Mouse (Mus musculus): ENCODE measurements around the gene Olfr374. TPM values are rescaled to one million over a fixed set of nuclear protein-coding genes. Genes with fewer than 3 reads are reported as not detected.

Olfr374 gene
- polyA plus RNA-seq, 1 experiment from 2014 or later: not detected

DNA sequence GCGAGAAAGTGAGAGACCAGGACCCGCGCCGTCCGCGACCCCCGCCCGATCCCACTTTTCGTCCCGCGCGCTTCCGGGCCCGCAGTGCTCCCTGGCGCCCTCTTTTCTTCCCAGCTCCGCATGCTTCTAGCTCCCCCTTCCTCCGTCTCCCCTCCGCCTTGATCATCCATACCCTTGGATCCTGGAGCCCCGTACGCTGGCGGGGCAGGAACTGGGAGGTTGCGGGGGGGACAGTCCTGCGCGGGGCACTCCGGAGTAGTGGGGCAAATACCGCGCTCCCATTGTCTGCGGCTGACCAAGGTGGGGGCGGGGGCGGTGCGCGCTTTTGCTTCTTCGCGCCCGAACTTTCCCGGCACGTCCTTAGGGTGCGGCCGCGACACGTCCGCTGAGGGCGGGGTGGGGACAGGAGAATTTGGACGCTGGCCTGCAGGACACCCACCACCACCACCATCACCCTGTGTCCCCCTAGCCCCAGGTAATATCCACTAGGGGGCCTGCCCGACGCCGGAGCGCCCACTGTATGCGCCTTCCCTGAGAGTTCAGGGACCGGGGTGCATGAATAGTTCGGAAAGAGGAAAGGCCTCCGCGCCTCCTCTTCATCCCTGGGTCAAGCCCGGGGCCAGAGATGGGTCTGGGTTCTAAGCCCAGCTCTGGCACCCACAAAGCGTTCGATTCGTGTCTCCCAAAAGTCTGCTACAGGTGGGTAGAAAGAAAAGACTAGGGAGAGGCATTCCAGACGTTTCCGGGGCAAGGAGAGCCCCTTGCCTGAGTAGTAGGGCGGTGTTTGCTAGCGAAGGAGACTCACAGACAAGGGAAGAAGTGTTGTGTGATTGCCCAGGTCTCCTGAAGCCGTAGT, 28.8 kb downstream of the Olfr374 start:
- under 1% methylated on average over 61 of the region's 62 CpGs for WGBS
- Histone ChIP-seq H3K27ac (peak overlapping the region; percentile 100), H3K4me3 (replicated peaks) (peak overlapping the region; percentile 82), H3K4me2 (peak overlapping the region; percentile 79), H3K9ac (replicated peaks) (peak overlapping the region; percentile 97), H3K4me1 (replicated peaks) (peaks cover 17% of the 10 kb centered on the region), H3K9me3 (no peaks in the 10 kb centered on the region), H3K27me3 (no peaks in the 10 kb centered on the region), H3K36me3 (peaks cover 28% of the 10 kb centered on the region)
- peak; percentile 64 for ATAC-seq (ENCODE audit: insufficient number of reproducible peaks, insufficient read depth, low FRiP score, low TSS enrichment, low read depth)

DNA sequence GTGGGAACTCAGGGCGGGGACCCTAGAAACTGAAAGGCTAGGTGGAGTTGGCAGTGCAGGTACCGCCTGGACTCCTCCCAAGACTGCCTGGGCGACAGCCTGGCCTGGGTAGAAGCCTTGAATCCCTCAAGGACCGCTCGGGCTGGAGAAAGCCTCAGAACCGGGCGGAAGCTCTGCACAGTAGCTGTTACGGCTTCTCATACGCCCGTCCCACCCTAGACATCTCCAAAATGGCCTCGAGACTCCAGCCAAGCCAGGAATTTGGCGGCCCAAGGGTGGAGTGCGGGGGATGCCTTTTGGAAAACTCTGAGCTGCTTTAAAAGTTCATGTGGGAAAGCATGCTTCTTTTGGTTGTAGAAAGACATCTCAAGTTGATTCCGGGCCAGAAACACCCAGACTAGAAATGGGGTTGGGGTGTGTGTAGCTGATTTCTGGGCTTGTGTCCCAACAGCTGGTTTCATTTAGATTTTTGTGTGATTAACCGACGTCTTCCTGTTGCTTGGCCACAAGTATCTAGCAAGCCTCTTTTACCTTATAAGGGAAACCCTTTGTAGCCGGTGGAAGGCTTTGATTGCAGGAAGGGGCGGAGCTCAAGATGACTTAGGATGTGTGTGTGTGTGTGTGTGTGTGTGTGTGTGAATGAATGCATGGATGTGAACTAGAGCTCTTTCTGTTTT, 29.6 kb downstream of the Olfr374 start:
- H3K4me2 ChIP-seq: peak overlapping the region; percentile 79
- H3K36me3 ChIP-seq: peaks cover 36% of the 10 kb centered on the region
- H3K27ac ChIP-seq: peak overlapping the region; percentile 100
- H3K9ac ChIP-seq (replicated peaks): peak overlapping the region; percentile 97
- WGBS: under 1% methylated on average over 18 of the region's 18 CpGs
- no peaks in the 10 kb centered on the region for H3K9me3 ChIP-seq
- ATAC-seq (ENCODE audit: insufficient number of reproducible peaks, insufficient read depth, low FRiP score, low TSS enrichment, low read depth): peak; percentile 30; the same call in 1 of the 2 replicates
- H3K27me3 ChIP-seq: no peaks in the 10 kb centered on the region
- peak overlapping the region; percentile 82 for H3K4me3 ChIP-seq (replicated peaks)
- H3K4me1 ChIP-seq (replicated peaks): peaks cover 17% of the 10 kb centered on the region

DNA sequence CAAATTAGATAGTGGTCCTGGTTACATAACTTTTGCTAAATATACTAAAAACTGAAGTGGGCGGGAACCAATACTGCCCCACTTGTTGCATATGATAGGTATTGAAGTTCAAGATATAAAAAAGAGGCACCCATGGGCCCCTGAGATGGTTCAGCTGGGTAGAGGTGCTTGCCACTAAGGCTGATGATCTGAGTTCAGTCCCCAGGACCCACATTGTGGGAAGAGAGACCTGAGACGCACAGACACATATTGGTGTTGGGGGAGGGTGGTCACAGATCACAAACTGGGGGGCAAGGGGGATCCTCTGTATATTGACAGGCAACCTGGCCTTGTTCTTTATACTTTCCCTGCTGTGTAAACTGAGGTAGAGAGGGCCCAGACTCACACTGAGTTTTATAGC, 30.6 kb downstream of the Olfr374 start:
- no peaks in the 10 kb centered on the region for H3K27me3 ChIP-seq
- H3K9me3 ChIP-seq: no peaks in the 10 kb centered on the region
- no peak for ATAC-seq (ENCODE audit: insufficient number of reproducible peaks, insufficient read depth, low FRiP score, low TSS enrichment, low read depth)
- WGBS: 88% methylated on average over 2 of the region's 2 CpGs
- peaks cover 17% of the 10 kb centered on the region for H3K4me1 ChIP-seq (replicated peaks)
- H3K36me3 ChIP-seq: peaks cover 46% of the 10 kb centered on the region
- H3K4me2 ChIP-seq: peak overlapping the region; percentile 79
- H3K27ac ChIP-seq: no peak overlapping the region
- H3K4me3 ChIP-seq (replicated peaks): peak overlapping the region; percentile 82; the same call in 1 of the 2 replicates
- H3K9ac ChIP-seq (replicated peaks): 0 out of 2 replicates have a peak overlapping the region, but pooled peaks have one; percentile 6

DNA sequence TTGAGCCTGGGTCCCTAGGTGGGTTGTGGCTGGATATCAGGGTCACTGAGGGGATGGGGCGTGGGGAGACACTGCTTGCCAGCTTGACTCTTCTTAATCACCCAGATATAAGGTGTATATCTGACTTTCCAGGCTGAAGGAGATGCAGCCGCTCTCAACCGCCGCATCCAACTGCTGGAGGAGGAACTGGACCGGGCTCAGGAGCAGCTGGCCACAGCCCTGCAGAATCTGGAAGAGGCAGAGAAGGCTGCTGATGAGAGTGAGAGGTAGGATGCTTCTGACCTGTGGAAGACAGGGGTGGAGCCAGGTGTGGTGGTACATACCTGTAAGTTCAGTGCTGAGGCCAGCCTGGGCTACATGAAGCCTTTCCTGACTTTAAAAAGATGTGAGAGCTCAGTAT, 31.6 kb downstream of the Olfr374 start:
- WGBS: 93% methylated on average over 5 of the region's 5 CpGs
- Histone ChIP-seq H3K4me3 (replicated peaks) (no peak overlapping the region), H3K9me3 (no peaks in the 10 kb centered on the region), H3K4me1 (replicated peaks) (peaks cover 17% of the 10 kb centered on the region), H3K27me3 (no peaks in the 10 kb centered on the region), H3K9ac (replicated peaks) (no peak overlapping the region), H3K4me2 (no peak overlapping the region), H3K27ac (no peak overlapping the region), H3K36me3 (peaks cover 56% of the 10 kb centered on the region)
- no peak for ATAC-seq (ENCODE audit: insufficient number of reproducible peaks, insufficient read depth, low FRiP score, low TSS enrichment, low read depth)

DNA sequence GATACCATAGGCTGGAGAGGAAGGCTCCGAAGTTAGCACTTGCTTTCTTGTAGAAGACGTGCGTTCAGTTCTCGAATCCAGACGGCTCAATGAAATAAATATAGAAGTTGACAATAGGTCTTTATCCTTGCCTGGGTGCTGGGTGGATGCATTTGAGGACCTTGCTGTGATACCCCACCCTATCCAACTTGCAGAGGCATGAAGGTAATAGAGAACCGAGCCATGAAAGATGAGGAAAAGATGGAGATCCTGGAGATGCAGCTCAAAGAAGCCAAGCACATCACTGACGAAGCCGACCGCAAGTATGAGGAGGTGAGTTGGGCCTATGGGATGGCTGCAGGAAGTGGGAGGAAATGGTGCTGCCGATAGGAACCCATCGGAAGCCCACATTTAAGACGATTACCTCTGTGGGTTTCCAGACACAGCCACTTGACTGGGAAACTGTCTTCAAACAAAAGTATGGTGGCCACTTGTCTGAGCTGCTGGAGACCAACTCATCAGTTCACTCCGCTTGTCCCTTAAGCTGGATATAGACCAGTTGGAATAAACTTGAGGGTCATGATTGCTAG, 36.5 kb downstream of the Olfr374 start:
- 96% methylated on average over 13 of the region's 13 CpGs for WGBS
- Histone ChIP-seq H3K4me3 (replicated peaks) (no peak overlapping the region), H3K9ac (replicated peaks) (no peak overlapping the region), H3K27ac (no peak overlapping the region), H3K4me2 (no peak overlapping the region), H3K27me3 (no peaks in the 10 kb centered on the region), H3K36me3 (peaks cover 98% of the 10 kb centered on the region), H3K4me1 (replicated peaks) (no peaks in the 10 kb centered on the region), H3K9me3 (no peaks in the 10 kb centered on the region)
- no peak for ATAC-seq (ENCODE audit: insufficient number of reproducible peaks, insufficient read depth, low FRiP score, low TSS enrichment, low read depth)

- 85% methylated on average over 5 of the region's 5 CpGs for WGBS
- Histone ChIP-seq H3K9me3 (no peaks in the 10 kb centered on the region), H3K4me3 (replicated peaks) (no peak overlapping the region), H3K27me3 (no peaks in the 10 kb centered on the region), H3K4me2 (no peak overlapping the region), H3K9ac (replicated peaks) (no peak overlapping the region), H3K27ac (no peak overlapping the region), H3K4me1 (replicated peaks) (no peaks in the 10 kb centered on the region), H3K36me3 (peaks cover 96% of the 10 kb centered on the region)
- ATAC-seq (ENCODE audit: insufficient number of reproducible peaks, insufficient read depth, low FRiP score, low TSS enrichment, low read depth): no peak
Observed at GRCm38 (mm10) chr8:72144345-72144975, 37.6 kb downstream of the Olfr374 start.

- Histone ChIP-seq H3K4me1 (replicated peaks) (no peaks in the 10 kb centered on the region), H3K27me3 (no peaks in the 10 kb centered on the region), H3K4me3 (replicated peaks) (no peak overlapping the region), H3K9ac (replicated peaks) (no peak overlapping the region), H3K4me2 (no peak overlapping the region), H3K27ac (no peak overlapping the region), H3K36me3 (peaks cover 96% of the 10 kb centered on the region), H3K9me3 (no peaks in the 10 kb centered on the region)
- ATAC-seq (ENCODE audit: insufficient number of reproducible peaks, insufficient read depth, low FRiP score, low TSS enrichment, low read depth): no peak
- 89% methylated on average over 3 of the region's 3 CpGs for WGBS
Observed at GRCm38 (mm10) chr8:72145511-72145910, 38.7 kb downstream of the Olfr374 start.

DNA sequence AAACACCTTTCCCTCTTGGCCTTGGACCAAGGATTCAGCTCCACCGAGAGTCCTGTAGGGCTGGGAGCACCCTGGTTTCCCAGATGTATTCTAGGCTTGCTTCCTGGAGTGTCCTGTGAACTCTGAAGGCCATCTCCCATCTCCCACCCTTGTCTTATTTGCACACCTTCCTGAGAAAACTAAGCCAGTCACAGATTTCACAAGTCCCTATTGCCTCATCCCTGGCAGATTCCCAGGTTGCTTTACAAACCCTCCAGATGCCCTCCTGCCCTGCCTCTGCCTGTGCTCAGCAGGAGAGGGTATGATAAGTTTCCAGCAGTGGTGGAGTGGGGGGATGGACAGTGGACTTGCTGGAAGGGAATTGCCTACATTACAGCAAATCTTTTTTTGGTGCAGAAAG, 39.2 kb downstream of the Olfr374 start:
- Histone ChIP-seq H3K4me3 (replicated peaks) (no peak overlapping the region), H3K27ac (0 out of 2 replicates have a peak overlapping the region, but pooled peaks have one; percentile 2), H3K9me3 (no peaks in the 10 kb centered on the region), H3K4me2 (no peak overlapping the region), H3K27me3 (no peaks in the 10 kb centered on the region), H3K4me1 (replicated peaks) (no peaks in the 10 kb centered on the region), H3K9ac (replicated peaks) (no peak overlapping the region), H3K36me3 (peaks cover 96% of the 10 kb centered on the region)
- ATAC-seq (ENCODE audit: insufficient number of reproducible peaks, insufficient read depth, low FRiP score, low TSS enrichment, low read depth): no peak
- WGBS: 81% methylated on average over 1 of the region's 1 CpGs

GRCm38 (mm10) chr8:72146556-72146955, 39.7 kb downstream of the Olfr374 start:
- Histone ChIP-seq H3K4me3 (replicated peaks) (no peak overlapping the region), H3K4me2 (no peak overlapping the region), H3K27ac (0 out of 2 replicates have a peak overlapping the region, but pooled peaks have one; percentile 2), H3K9me3 (no peaks in the 10 kb centered on the region), H3K9ac (replicated peaks) (no peak overlapping the region), H3K4me1 (replicated peaks) (no peaks in the 10 kb centered on the region), H3K27me3 (no peaks in the 10 kb centered on the region), H3K36me3 (peaks cover 96% of the 10 kb centered on the region)
- 90% methylated on average over 3 of the region's 3 CpGs for WGBS
- no peak for ATAC-seq (ENCODE audit: insufficient number of reproducible peaks, insufficient read depth, low FRiP score, low TSS enrichment, low read depth)

DNA sequence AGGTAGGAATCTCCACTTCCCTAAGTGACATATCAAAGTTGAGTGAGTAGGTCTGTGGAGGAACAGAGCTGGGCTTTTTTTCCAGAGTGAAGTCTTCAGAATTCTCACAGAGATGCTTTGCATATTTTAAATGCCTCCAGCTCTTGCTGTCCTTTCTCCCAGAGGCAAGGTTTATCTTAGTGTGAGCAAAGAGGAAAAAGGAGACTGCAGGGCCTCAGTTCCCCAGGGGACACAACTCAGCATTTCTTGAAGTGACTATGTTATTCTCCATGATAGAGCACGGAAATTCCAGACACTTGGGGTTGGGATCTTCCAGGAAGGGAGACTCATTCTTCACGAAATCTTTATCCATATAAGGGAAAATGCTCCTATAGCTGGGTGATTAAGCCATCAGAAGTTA, 40.4 kb downstream of the Olfr374 start:
- Histone ChIP-seq H3K27ac (no peak overlapping the region), H3K9ac (replicated peaks) (no peak overlapping the region), H3K4me2 (no peak overlapping the region), H3K27me3 (no peaks in the 10 kb centered on the region), H3K36me3 (peaks cover 96% of the 10 kb centered on the region), H3K9me3 (no peaks in the 10 kb centered on the region), H3K4me1 (replicated peaks) (no peaks in the 10 kb centered on the region), H3K4me3 (replicated peaks) (no peak overlapping the region)
- no peak for ATAC-seq (ENCODE audit: insufficient number of reproducible peaks, insufficient read depth, low FRiP score, low TSS enrichment, low read depth)
- WGBS: 84% methylated on average over 2 of the region's 2 CpGs

DNA sequence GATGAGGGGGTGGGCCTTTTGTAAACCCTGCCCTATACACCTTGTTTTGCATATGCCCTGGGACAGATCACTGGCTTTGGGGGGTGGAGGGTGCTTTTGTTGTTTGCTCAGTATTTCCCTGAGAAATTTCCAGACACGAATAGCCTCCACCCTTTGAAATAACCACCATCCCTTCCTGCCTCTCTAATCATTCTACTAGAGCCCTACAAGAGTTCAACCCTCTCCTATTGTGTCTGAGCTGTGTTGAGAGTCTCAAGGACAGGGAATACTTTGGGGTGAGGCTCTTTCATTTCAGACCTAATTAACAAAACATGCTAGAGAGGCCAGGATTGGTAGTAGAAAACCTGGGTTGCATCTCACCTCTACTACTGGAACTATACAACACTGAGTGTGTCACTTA, 42.2 kb downstream of the Olfr374 start:
- peaks cover 95% of the 10 kb centered on the region for H3K36me3 ChIP-seq
- no peak overlapping the region for H3K4me3 ChIP-seq (replicated peaks)
- H3K4me1 ChIP-seq (replicated peaks): no peaks in the 10 kb centered on the region
- H3K27ac ChIP-seq: no peak overlapping the region
- no peaks in the 10 kb centered on the region for H3K9me3 ChIP-seq
- no peak overlapping the region for H3K4me2 ChIP-seq
- no peak overlapping the region for H3K9ac ChIP-seq (replicated peaks)
- no peak for ATAC-seq (ENCODE audit: insufficient number of reproducible peaks, insufficient read depth, low FRiP score, low TSS enrichment, low read depth)
- 90% methylated on average over 1 of the region's 1 CpGs for WGBS
- no peaks in the 10 kb centered on the region for H3K27me3 ChIP-seq
